Mouse (Mus musculus) urinary bladder, postnatal 14 days (tissue): ENCODE data around the gene Fcho2.

Experiments
- DNase-seq: peaks from one replicate; pipeline ENCODE4 v3.0.0; 2021; ENCODE audit warnings: low spot score

Gene Fcho2

GRCm38 (mm10) chr13:98710655-98711054 is 104.6 kb downstream of the Fcho2 start:
- no peak for DNase-seq

- DNase-seq = no peak
These were observed 105.0 kb downstream of the Fcho2 start for GRCm38 (mm10) chr13:98710236-98710635.

GRCm38 (mm10) chr13:98705501-98705900 is 109.7 kb downstream of the Fcho2 start:
- DNase-seq = no peak

GRCm38 (mm10) chr13:98703786-98704185 is 111.5 kb downstream of the Fcho2 start:
- no peak for DNase-seq

GRCm38 (mm10) chr13:98702361-98702760 is 112.9 kb downstream of the Fcho2 start:
- DNase-seq = no peak

GRCm38 (mm10) chr13:98701309-98701675 is 114.0 kb downstream of the Fcho2 start:
- no peak for DNase-seq

GRCm38 (mm10) chr13:98700661-98701308 is 114.5 kb downstream of the Fcho2 start:
- DNase-seq = no peak

- no peak for DNase-seq
These were observed 115.2 kb downstream of the Fcho2 start for GRCm38 (mm10) chr13:98699982-98700540.

GRCm38 (mm10) chr13:98699051-98699744 is 116.1 kb downstream of the Fcho2 start:
- DNase-seq = no peak

- no peak for DNase-seq
These were observed 118.5 kb downstream of the Fcho2 start for GRCm38 (mm10) chr13:98696716-98697115.

GRCm38 (mm10) chr13:98695546-98695945 is 119.7 kb downstream of the Fcho2 start:
- DNase-seq = no peak

GRCm38 (mm10) chr13:98694773-98695314 is 120.4 kb downstream of the Fcho2 start, which contains the start of gene Tmem171:
Gene Tmem171 (minus strand): TSS chr13:98694834.
- DNase-seq = no peak

GRCm38 (mm10) chr13:98693316-98693715 is 121.9 kb downstream of the Fcho2 start:
- no peak for DNase-seq

- no peak for DNase-seq
These were observed 123.2 kb downstream of the Fcho2 start for GRCm38 (mm10) chr13:98691956-98692515.

- no peak for DNase-seq
These were observed 124.4 kb downstream of the Fcho2 start for GRCm38 (mm10) chr13:98690886-98691285.

GRCm38 (mm10) chr13:98689605-98690290 is 125.5 kb downstream of the Fcho2 start:
- DNase-seq = no peak

- no peak for DNase-seq
These were observed 127.3 kb downstream of the Fcho2 start for GRCm38 (mm10) chr13:98687931-98688330.

- no peak for DNase-seq
These were observed 130.9 kb downstream of the Fcho2 start for GRCm38 (mm10) chr13:98684144-98684900.

GRCm38 (mm10) chr13:98683412-98683811 is 131.8 kb downstream of the Fcho2 start:
- DNase-seq = no peak

GRCm38 (mm10) chr13:98680470-98681060 is 134.7 kb downstream of the Fcho2 start:
- no peak for DNase-seq

- no peak for DNase-seq
These were observed 135.6 kb downstream of the Fcho2 start for GRCm38 (mm10) chr13:98679631-98680041.
